Mouse (Mus musculus): ENCODE results near the gene Lrrc4c. TPM values are rescaled to one million over a fixed set of nuclear protein-coding genes. Genes with fewer than 3 reads are reported as not detected.

Gene Lrrc4c
- polyA plus RNA-seq, 1 experiment, result 17.7 TPM

GRCm38 (mm10) chr2:96401186-96401811, 83.3 kb downstream of the Lrrc4c start:
- peak; percentile 79 for DNase-seq (ENCODE audit: low read depth)
- no peak for TF ChIP-seq POLR2A (IDR thresholded peaks at IDR 0.05; ENCODE audit: borderline replicate concordance, extremely low read depth, insufficient read depth, insufficient read length, poor library complexity, severe bottlenecking)
- TF ChIP-seq CTCF (IDR thresholded peaks at IDR 0.05; ENCODE audit: borderline replicate concordance, extremely low read depth, insufficient read depth, insufficient read length), result no peak

DNA sequence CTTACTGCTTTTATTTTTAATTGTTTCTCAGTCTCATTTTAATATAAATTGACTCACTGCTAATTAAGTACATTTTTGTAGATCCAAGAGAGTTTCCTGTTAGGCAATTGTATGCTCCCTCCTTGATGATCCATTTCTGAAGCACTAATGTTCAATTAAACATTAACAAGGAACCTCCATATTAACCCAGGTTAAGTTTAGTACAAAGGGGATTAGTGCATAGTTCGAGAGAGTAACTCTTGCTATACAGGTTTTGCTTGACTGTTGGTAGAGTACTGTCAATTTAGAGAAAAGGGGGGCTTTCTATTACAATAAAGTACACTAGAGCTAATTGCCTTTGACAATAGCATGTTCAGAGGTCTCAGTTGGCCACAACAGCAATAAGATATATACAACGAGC, 84.5 kb downstream of the Lrrc4c start:
- TF ChIP-seq CTCF (IDR thresholded peaks at IDR 0.05; ENCODE audit: borderline replicate concordance, extremely low read depth, insufficient read depth, insufficient read length), result no peak
- no peak for TF ChIP-seq POLR2A (IDR thresholded peaks at IDR 0.05; ENCODE audit: borderline replicate concordance, extremely low read depth, insufficient read depth, insufficient read length, poor library complexity, severe bottlenecking)
- no peak for DNase-seq (ENCODE audit: low read depth)

DNA sequence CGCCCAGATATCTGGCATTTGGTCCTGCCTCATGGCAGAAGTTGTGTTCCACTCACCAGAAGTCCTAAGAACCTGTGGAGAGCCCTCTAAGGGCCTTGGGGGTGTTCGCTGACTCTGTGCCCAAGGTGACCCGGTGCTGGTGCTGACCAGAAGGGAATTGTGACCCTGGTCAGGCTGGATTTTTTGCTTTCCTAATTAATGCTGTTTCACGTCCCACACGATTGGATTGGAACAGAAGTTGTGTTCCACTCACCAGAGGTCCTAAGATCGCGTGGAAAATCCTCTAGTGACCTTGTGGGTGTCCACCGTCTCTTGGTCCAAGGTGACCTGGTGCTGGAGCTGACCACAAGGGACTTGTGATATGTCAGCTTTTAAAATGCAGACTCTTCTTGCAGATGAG, 88.9 kb downstream of the Lrrc4c start:
- TF ChIP-seq POLR2A (IDR thresholded peaks at IDR 0.05; ENCODE audit: borderline replicate concordance, extremely low read depth, insufficient read depth, insufficient read length, poor library complexity, severe bottlenecking) (no peak), CTCF (IDR thresholded peaks at IDR 0.05; ENCODE audit: borderline replicate concordance, extremely low read depth, insufficient read depth, insufficient read length) (no peak)
- no peak for DNase-seq (ENCODE audit: low read depth)

DNA sequence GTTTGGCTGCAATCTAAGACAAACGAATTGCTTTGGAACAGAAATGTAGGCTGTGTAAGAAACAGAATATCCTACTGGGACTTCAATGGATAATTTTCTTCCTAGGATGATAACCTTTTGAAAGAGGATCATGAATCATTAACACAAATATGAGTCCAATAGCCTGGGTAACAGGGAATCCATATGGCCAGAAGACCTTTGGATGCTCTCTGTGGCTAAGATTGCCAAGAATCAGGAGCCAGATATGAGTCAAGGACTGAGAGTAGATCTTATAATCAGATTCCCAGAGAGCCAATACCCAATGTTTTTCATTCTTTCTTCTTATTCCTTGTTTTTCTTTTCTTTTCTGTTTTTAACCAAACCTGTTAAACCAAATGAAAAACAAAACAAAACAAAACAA, 93.2 kb downstream of the Lrrc4c start:
- DNase-seq (ENCODE audit: low read depth), result no peak
- TF ChIP-seq POLR2A (IDR thresholded peaks at IDR 0.05; ENCODE audit: borderline replicate concordance, extremely low read depth, insufficient read depth, insufficient read length, poor library complexity, severe bottlenecking) (no peak), CTCF (IDR thresholded peaks at IDR 0.05; ENCODE audit: borderline replicate concordance, extremely low read depth, insufficient read depth, insufficient read length) (no peak)

GRCm38 (mm10) chr2:96461566-96461965, 143.6 kb downstream of the Lrrc4c start:
- no peak for DNase-seq (ENCODE audit: low read depth)
- TF ChIP-seq CTCF (IDR thresholded peaks at IDR 0.05; ENCODE audit: borderline replicate concordance, extremely low read depth, insufficient read depth, insufficient read length) (no peak), POLR2A (IDR thresholded peaks at IDR 0.05; ENCODE audit: borderline replicate concordance, extremely low read depth, insufficient read depth, insufficient read length, poor library complexity, severe bottlenecking) (no peak)

DNA sequence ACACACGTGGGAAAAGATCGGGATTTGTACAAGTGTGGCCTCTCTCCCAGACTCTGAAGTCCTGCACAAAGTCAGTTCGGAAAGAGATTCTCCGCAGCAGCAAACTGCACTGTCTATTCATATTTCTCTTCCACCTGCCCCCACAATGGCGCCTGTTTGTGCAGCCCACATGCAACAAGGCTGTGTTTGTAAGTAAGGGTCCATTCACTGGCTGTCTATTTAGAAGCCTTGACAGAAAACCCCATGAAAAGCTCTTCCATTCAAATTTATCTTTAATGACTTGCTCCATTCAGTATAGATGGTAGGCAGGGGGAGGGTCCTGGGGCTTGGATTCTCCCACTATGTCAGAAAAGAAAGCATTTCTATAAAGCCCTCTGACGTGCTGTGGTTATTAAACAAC, 157.7 kb downstream of the Lrrc4c start:
- peak; percentile 71 for DNase-seq (ENCODE audit: low read depth)
- no peak for TF ChIP-seq POLR2A (IDR thresholded peaks at IDR 0.05; ENCODE audit: borderline replicate concordance, extremely low read depth, insufficient read depth, insufficient read length, poor library complexity, severe bottlenecking)
- no peak for TF ChIP-seq CTCF (IDR thresholded peaks at IDR 0.05; ENCODE audit: borderline replicate concordance, extremely low read depth, insufficient read depth, insufficient read length)

DNA sequence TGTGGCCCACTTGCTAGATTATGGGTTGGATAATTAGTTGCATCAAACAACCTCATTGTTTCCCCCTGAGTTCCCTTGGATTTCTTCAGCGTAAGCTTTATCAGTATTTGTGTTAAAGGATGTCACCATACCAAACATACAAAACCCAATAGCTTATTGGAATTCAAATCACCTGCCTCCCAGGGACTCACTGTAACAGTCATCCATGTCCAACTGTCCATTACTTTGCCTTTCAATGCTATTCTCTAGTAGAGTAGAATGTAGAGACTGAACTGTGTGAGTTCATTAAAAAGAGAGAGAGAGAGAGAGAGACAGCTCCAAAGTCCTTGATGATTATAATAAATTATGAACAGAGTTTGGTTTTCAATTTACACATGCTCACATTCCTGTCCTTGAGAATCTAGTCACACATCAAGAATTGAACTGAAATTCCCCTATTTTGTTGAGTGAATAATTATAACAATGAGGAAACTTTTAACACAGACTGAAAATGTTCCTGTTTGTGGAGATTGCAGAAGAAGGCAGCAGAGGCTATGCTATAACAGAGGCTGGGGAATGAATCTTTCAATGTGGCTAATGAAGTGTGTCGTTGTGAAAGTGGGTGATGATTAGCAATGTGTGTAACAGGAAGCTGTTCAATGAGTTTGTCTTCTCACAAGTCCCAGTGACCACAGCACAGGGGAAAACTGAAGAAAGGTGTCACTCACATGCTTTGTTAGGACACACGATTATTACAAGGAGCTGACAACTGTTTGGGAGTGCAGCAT, 181.3 kb downstream of the Lrrc4c start:
- DNase-seq (ENCODE audit: low read depth), result peak; percentile 31

DNA sequence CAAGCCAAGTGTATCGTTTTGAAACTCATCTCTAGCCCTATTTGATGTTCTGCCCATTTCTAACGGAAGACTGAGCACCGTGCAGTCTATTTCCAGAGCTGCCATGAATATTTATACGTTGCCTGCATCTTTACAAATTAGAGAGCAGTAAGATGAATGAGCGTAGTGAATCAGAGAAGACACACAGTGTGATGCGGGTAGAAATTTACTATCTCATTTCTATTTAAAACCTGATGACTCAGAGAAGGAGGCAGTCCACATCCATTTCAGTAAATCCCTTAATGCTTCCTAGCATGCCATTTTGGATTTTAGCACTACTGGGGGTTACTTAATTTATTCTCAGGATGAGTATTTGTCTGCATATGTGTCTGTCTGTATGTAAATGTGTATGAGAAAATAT, 186.2 kb downstream of the Lrrc4c start:
- peak; percentile 31 for DNase-seq (ENCODE audit: low read depth)

More for the DNA sequence above, 181.3 kb downstream of the Lrrc4c start:
- no peak for TF ChIP-seq CTCF (IDR thresholded peaks at IDR 0.05; ENCODE audit: borderline replicate concordance, extremely low read depth, insufficient read depth, insufficient read length)
- no peak for TF ChIP-seq POLR2A (IDR thresholded peaks at IDR 0.05; ENCODE audit: borderline replicate concordance, extremely low read depth, insufficient read depth, insufficient read length, poor library complexity, severe bottlenecking)

GRCm38 (mm10) chr2:96505641-96506040, 187.7 kb downstream of the Lrrc4c start:
- DNase-seq (ENCODE audit: low read depth), result no peak
- TF ChIP-seq POLR2A (IDR thresholded peaks at IDR 0.05; ENCODE audit: borderline replicate concordance, extremely low read depth, insufficient read depth, insufficient read length, poor library complexity, severe bottlenecking) (no peak), CTCF (IDR thresholded peaks at IDR 0.05; ENCODE audit: borderline replicate concordance, extremely low read depth, insufficient read depth, insufficient read length) (no peak)

More for the DNA sequence above, 186.2 kb downstream of the Lrrc4c start:
- TF ChIP-seq CTCF (IDR thresholded peaks at IDR 0.05; ENCODE audit: borderline replicate concordance, extremely low read depth, insufficient read depth, insufficient read length) (no peak), POLR2A (IDR thresholded peaks at IDR 0.05; ENCODE audit: borderline replicate concordance, extremely low read depth, insufficient read depth, insufficient read length, poor library complexity, severe bottlenecking) (no peak)

GRCm38 (mm10) chr2:96508991-96509390, 191.0 kb downstream of the Lrrc4c start:
- no peak for DNase-seq (ENCODE audit: low read depth)
- TF ChIP-seq POLR2A (IDR thresholded peaks at IDR 0.05; ENCODE audit: borderline replicate concordance, extremely low read depth, insufficient read depth, insufficient read length, poor library complexity, severe bottlenecking), result no peak
- TF ChIP-seq CTCF (IDR thresholded peaks at IDR 0.05; ENCODE audit: borderline replicate concordance, extremely low read depth, insufficient read depth, insufficient read length), result no peak

- no peak for DNase-seq (ENCODE audit: low read depth)
- TF ChIP-seq CTCF (IDR thresholded peaks at IDR 0.05; ENCODE audit: borderline replicate concordance, extremely low read depth, insufficient read depth, insufficient read length) (no peak), POLR2A (IDR thresholded peaks at IDR 0.05; ENCODE audit: borderline replicate concordance, extremely low read depth, insufficient read depth, insufficient read length, poor library complexity, severe bottlenecking) (no peak)
Observed at GRCm38 (mm10) chr2:96537469-96537868, 219.5 kb downstream of the Lrrc4c start.

DNA sequence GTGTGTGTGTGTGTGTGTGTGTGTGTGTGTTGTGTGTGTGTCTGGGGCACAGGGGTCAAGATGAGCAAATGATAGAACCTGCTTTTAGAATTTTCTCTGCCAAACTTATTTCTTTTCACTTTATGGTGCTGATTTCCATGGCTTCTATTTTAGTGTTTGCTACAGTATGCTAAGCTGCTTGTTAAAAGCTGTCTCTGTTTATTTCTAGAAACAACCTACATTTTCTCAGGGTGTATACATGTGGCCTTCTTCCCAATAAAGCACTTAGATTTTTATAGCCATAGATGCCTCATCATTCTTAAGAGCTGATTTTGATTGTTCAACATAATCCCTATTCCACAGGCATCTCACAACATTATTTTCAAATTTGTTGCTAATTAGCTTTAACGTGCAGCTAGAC, 229.2 kb downstream of the Lrrc4c start:
- DNase-seq (ENCODE audit: low read depth), result no peak
- no peak for TF ChIP-seq CTCF (IDR thresholded peaks at IDR 0.05; ENCODE audit: borderline replicate concordance, extremely low read depth, insufficient read depth, insufficient read length)
- TF ChIP-seq POLR2A (IDR thresholded peaks at IDR 0.05; ENCODE audit: borderline replicate concordance, extremely low read depth, insufficient read depth, insufficient read length, poor library complexity, severe bottlenecking), result no peak
